Mouse (Mus musculus) effector memory CD4-positive, alpha-beta T cell, adult 5 months (primary cell): ENCODE measurements around the gene Clip1. TPM values are rescaled to one million over a fixed set of nuclear protein-coding genes. Genes with fewer than 3 reads are reported as not detected.

Experiments used
- polyA plus RNA-seq: library from polyadenylated mRNA; unstranded; fragments of 100-300 nt; shearing (Covaris generic); gene quantifications from one replicate; pipeline ENCODE4 v1.2.1, GENCODE M21; 2017

Clip1 gene
- 166 TPM for polyA plus RNA-seq

GRCm38 (mm10) chr5:123684221-123685144, at the start of gene Clip1:
Clip1 (minus strand) TSS chr5:123684618.

DNA sequence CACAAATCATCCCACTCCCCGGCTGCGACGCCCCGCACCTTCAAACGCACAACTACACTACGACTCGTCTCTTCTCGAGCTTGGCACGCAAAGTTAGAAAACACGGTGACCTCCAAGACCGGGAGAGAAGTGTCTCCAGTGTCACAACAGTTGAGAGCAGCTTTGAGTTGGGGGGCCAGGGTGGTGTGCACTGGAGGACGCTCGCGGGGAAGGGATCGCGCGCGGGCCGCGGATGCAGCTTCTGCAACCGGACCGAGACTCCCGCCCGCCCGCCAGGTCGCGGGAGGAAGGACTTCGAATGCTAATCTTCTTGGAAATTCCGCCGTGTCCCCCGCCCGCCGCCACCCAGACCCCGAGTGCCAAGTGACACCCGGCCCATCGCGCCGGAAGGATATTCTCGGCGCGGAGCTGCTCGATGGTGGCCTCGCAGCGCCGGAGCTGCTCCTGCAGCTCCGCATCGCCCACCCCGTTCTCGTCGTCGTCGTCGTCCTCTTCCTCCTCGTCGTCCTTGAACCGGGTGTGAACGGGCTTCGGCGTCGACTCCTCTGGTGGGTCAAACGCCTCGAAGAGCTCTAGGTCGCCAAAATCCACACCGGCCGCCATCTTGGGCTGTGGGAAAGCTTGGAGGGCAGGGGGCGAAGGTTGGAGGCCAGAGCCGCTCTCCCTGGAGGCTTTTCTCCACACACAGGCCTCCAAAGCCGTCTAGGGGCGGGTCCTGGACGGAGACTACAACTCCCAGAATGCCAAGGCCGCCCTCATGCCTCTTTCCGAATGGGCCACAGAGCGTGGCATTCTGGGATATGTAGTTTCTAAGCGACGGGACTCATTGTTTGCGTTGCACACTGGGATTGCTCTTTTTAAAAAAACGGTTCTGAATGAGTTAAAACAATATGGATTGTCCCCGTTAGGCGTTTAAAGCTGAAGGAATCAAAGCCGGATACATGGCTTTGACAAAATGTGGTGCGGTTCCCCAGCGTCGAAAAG, 36.2 kb upstream of the Clip1 start, which contains the start of gene Zcchc8:
Gene Zcchc8 (minus strand): TSS at position 773 of the 984 bp plus-strand sequence.

GRCm38 (mm10) chr5:123572357-123573186, 111.8 kb downstream of the Clip1 start, which contains the start of gene Vps33a:
Vps33a (minus strand) TSS chr5:123573038.

Other genes starting within 250 kb of the Clip1 start
- gene Lrrc43, start 195.3 kb downstream of the Clip1 start, polyA plus RNA-seq: not detected
- not detected for gene Il31, start 195.1 kb downstream of the Clip1 start, polyA plus RNA-seq
- gene B3gnt4, start 174.2 kb downstream of the Clip1 start, polyA plus RNA-seq: not detected
- gene Diablo, start 160.4 kb downstream of the Clip1 start, polyA plus RNA-seq: 78.2 TPM
- gene Gm49027, start 159.1 kb downstream of the Clip1 start, polyA plus RNA-seq: not detected
- 39.1 TPM for gene Vps33a, start 111.6 kb downstream of the Clip1 start, polyA plus RNA-seq
- gene Zcchc8, start 36.5 kb upstream of the Clip1 start, polyA plus RNA-seq: 70.6 TPM
- gene Rsrc2, start 64.8 kb upstream of the Clip1 start, polyA plus RNA-seq: 282 TPM
- gene Kntc1, start 65.1 kb upstream of the Clip1 start, polyA plus RNA-seq: 5.3 TPM
- gene Hcar2, start 180.9 kb upstream of the Clip1 start, polyA plus RNA-seq: not detected
- gene Hcar1, start 195.4 kb upstream of the Clip1 start, polyA plus RNA-seq: not detected
- gene Denr, start 222.6 kb upstream of the Clip1 start, polyA plus RNA-seq: 65.3 TPM
- 6.5 TPM for gene Gm43518, start 242.8 kb upstream of the Clip1 start, polyA plus RNA-seq
- gene Ccdc62, start 246.1 kb upstream of the Clip1 start, polyA plus RNA-seq: 5.0 TPM